Mouse (Mus musculus) lung, postnatal 0 days (tissue): ENCODE results near the gene Sp6. TPM values are rescaled to one million over a fixed set of nuclear protein-coding genes. Genes with fewer than 3 reads are reported as not detected.

Experiments
- ATAC-seq: fragments of 200-750 bp; cut with Nextera tagmentation; 2 replicates; pipeline ENCODE4 v1.8.0; 2017; ENCODE audit warnings: moderate library complexity
- DNase-seq: peaks from one replicate; pipeline ENCODE4 v3.0.0-alpha.2; 2016; ENCODE audit warnings: low spot score
- H3K27ac ChIP-seq: fragments of 300-500 bp; sonication (generic); 2 replicates; pipeline ENCODE4 v1.5.1; 2014; ENCODE audit warnings: antibody characterized with exemption, mild to moderate bottlenecking, low read length, mixed read lengths
- H3K27me3 ChIP-seq: fragments of 300-500 bp; sonication (generic); replicated peaks from 2 replicates; pipeline ENCODE4 v1.6.1; 2014; ENCODE audit warnings: low read length, mixed read lengths; ENCODE audit not compliant: insufficient read depth
- H3K36me3 ChIP-seq: fragments of 300-500 bp; sonication (generic); 2 replicates; pipeline ENCODE4 v1.6.1; 2014; ENCODE audit warnings: low read length, mixed read lengths; ENCODE audit not compliant: insufficient read depth
- H3K4me1 ChIP-seq: fragments of 300-500 bp; sonication (generic); 2 replicates; pipeline ENCODE4 v1.6.1; 2014; ENCODE audit warnings: antibody characterized with exemption, low read depth, low read length, mixed read lengths; ENCODE audit not compliant: insufficient read depth
- H3K4me2 ChIP-seq: fragments of 300-500 bp; sonication (generic); replicated peaks from 2 replicates; pipeline ENCODE4 v1.6.1; 2014; ENCODE audit warnings: low read depth, mild to moderate bottlenecking, low read length, moderate library complexity, mixed read lengths
- H3K4me3 ChIP-seq: fragments of 300-500 bp; sonication (generic); 2 replicates; pipeline ENCODE4 v1.5.1; 2014; ENCODE audit warnings: low read depth, low read length
- H3K9ac ChIP-seq: fragments of 300-500 bp; sonication (generic); replicated peaks from 2 replicates; pipeline ENCODE4 v1.6.1; 2014; ENCODE audit warnings: low read depth, mild to moderate bottlenecking
- H3K9me3 ChIP-seq: fragments of 300-500 bp; sonication (generic); 2 replicates; pipeline ENCODE4 v1.6.1; 2016; ENCODE audit warnings: low read length, mixed read lengths
- CTCF ChIP-seq: IDR thresholded peaks from 2 replicates; pipeline ENCODE4 v1.5.1; 2016; ENCODE audit warnings: antibody characterized with exemption, mild to moderate bottlenecking
- EP300 ChIP-seq: IDR thresholded peaks from 2 replicates; pipeline ENCODE4 v1.6.1; 2016; ENCODE audit warnings: antibody characterized with exemption, mild to moderate bottlenecking, control low read depth
- WGBS: fragments of 180-500 bp; shearing (Covaris S2); extraction: QIAGEN DNeasy Blood & Tissue Kit; methylation state at CpG from one replicate; pipeline ENCODE4 v1.1.7; 2014; 5-methylcytosine and 5-hydroxymethylcytosine counted together
- polyA plus RNA-seq: library from polyadenylated mRNA; unstranded; fragments of >200 nt; fragmentation: Nextera tagmentation; extraction: Ambion mirVana; gene quantifications from 2 replicates; pipeline ENCODE4 v1.2.1, GENCODE M21; 2015

Gene Sp6
- polyA plus RNA-seq, 1 experiment from 2014 or later, result 0.56 TPM

DNA sequence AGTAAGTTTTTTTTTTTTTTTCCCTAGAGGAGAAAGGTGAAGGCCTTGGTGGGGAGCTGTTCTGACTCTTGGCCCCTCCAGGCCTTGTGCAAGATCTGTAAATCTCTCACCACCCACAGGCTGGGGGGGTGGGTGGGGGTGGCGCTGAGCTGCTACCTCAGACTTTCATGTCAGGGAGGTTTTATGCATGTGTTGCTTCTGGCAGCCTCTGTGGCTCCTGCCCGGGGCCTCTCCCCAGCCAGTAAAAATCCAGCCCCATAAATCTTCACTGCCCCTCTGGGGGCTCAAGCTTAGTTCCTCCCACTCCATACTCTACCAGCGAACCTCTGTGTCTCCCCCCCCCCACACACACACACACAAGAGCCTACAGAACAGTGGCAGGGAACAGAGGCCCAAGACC lies 26.7 kb upstream of the Sp6 start:
- H3K27me3 ChIP-seq, result no peaks in the 10 kb centered on the region; the same call in 1 of the 2 replicates
- WGBS, result 43% methylated on average over 3 of the region's 3 CpGs
- H3K4me2 ChIP-seq, result no peak overlapping the region
- H3K9ac ChIP-seq, result no peak overlapping the region
- H3K4me1 ChIP-seq, result peaks cover 8% of the 10 kb centered on the region; the same call in 1 of the 2 replicates
- H3K27ac ChIP-seq, result no peak overlapping the region
- no peak for ATAC-seq
- H3K4me3 ChIP-seq, result no peak overlapping the region
- no peak for DNase-seq
- TF ChIP-seq EP300 (no peak), CTCF (no peak)
- H3K9me3 ChIP-seq, result no peaks in the 10 kb centered on the region
- no peaks in the 10 kb centered on the region for H3K36me3 ChIP-seq

DNA sequence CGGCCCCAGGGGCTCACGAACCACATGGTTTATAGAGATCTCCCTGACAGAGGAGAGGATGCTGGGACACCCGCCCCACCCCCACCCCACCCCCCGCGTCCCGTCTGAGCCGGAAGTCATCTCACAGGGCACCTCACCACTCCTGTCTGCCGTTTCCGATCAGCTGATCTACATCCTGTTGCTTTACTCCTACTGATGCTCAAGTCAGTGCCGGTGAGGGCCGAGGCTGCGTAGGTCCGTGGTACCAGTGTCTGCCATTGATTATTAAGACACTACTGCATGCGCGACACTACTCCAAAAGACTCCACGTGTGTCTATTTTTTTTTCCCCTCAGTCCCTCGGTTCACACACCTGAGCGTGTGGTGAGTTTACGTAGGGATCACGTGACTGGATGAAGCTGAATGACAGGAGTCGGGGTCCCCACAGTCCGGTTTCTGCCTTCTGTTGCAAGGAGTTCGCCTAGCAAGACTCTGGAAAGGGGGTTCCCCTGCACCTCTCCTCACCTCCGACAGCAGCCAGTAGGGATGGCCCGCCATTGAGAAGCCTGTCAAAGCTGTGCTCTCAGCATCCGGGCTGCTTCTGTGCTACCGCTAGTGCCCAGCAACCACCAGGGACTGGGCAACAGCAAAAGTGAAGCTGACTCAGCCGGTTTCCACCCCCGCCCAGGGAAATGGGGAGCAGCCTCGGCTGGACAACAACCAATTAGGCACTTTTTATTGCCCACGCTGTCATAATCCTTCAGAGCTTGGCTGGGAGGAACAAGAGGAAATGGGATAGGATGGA lies 25.1 kb upstream of the Sp6 start:
- Histone ChIP-seq H3K27ac (no peak overlapping the region), H3K9ac (no peak overlapping the region), H3K4me3 (0 out of 2 replicates have a peak overlapping the region, but pooled peaks have one; percentile 3), H3K4me2 (peak overlapping the region; percentile 38), H3K4me1 (peaks cover 13% of the 10 kb centered on the region; the same call in 1 of the 2 replicates), H3K36me3 (no peaks in the 10 kb centered on the region), H3K27me3 (no peaks in the 10 kb centered on the region; the same call in 1 of the 2 replicates), H3K9me3 (no peaks in the 10 kb centered on the region)
- peak; percentile 38 for DNase-seq
- peak; percentile 60 for ATAC-seq
- TF ChIP-seq EP300 (no peak), CTCF (no peak)
- 4% methylated on average over 31 of the region's 31 CpGs for WGBS

DNA sequence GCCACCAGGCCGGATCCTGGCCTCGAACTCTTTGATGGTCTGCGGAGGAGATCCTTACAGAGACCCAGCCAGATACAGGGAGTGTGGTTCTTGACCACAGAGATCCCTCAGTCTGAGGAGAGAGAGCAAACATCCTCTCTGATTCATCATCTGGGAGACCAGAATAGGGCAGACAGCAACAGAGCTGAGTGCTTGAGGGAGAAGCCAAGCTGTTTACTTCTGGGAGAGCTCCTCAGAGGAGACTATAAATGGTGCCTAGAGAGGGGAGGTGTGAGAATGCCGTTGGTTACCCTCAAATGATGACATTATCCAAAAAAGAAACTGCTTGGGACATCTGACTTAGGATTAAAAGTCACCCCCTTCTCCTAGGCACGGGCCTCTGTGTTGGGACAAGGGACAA lies 21.7 kb upstream of the Sp6 start:
- ATAC-seq (peak; percentile 34; the same call in 1 of the 2 replicates), DNase-seq (peak; percentile 22)
- 62% methylated on average over 5 of the region's 5 CpGs for WGBS
- no peak overlapping the region for H3K4me2 ChIP-seq
- H3K4me3 ChIP-seq, result no peak overlapping the region
- H3K27me3 ChIP-seq, result no peaks in the 10 kb centered on the region
- TF ChIP-seq EP300, result no peak
- no peak for TF ChIP-seq CTCF
- no peak overlapping the region for H3K27ac ChIP-seq
- H3K4me1 ChIP-seq, result peaks cover 13% of the 10 kb centered on the region; the same call in 1 of the 2 replicates
- H3K9me3 ChIP-seq, result no peaks in the 10 kb centered on the region
- no peak overlapping the region for H3K9ac ChIP-seq
- H3K36me3 ChIP-seq, result no peaks in the 10 kb centered on the region

GRCm38 (mm10) chr11:96992722-96993311 lies 20.4 kb upstream of the Sp6 start:
- Histone ChIP-seq H3K9me3 (no peaks in the 10 kb centered on the region), H3K27ac (peak overlapping the region; percentile 57; the same call in 1 of the 2 replicates), H3K4me2 (no peak overlapping the region), H3K4me1 (peaks cover 14% of the 10 kb centered on the region; the same call in 1 of the 2 replicates), H3K27me3 (peaks cover 6% of the 10 kb centered on the region; the same call in 1 of the 2 replicates), H3K9ac (no peak overlapping the region), H3K36me3 (no peaks in the 10 kb centered on the region), H3K4me3 (no peak overlapping the region)
- ATAC-seq (peak; percentile 55), DNase-seq (peak; percentile 47)
- TF ChIP-seq EP300, result no peak
- TF ChIP-seq CTCF, result no peak
- 20% methylated on average over 8 of the region's 8 CpGs for WGBS

- TF ChIP-seq CTCF (no peak), EP300 (no peak)
- no peak overlapping the region for H3K9ac ChIP-seq
- no peak overlapping the region for H3K4me2 ChIP-seq
- H3K9me3 ChIP-seq, result no peaks in the 10 kb centered on the region
- no peak overlapping the region for H3K4me3 ChIP-seq
- peaks cover 8% of the 10 kb centered on the region; the same call in 1 of the 2 replicates for H3K4me1 ChIP-seq
- no peak for DNase-seq
- 28% methylated on average over 5 of the region's 5 CpGs for WGBS
- peaks cover 6% of the 10 kb centered on the region; the same call in 1 of the 2 replicates for H3K27me3 ChIP-seq
- H3K36me3 ChIP-seq, result no peaks in the 10 kb centered on the region
- no peak for ATAC-seq
- no peak overlapping the region for H3K27ac ChIP-seq
Measured at GRCm38 (mm10) chr11:96995031-96995430, 18.2 kb upstream of the Sp6 start.
